Mouse (Mus musculus) MEL (cell line): ENCODE measurements around the gene Mpzl3. TPM values are rescaled to one million over a fixed set of nuclear protein-coding genes. Genes with fewer than 3 reads are reported as not detected.

Experiments used
- DNase-seq: peaks from one replicate; pipeline ENCODE4 v3.0.0; 2011; ENCODE audit warnings: low read depth, low spot score
- H3K27ac ChIP-seq: 2 replicates; pipeline ENCODE4 v1.5.1; 2012; ENCODE audit warnings: low read depth, mild to moderate bottlenecking, control low read depth, low read length, moderate library complexity; ENCODE audit not compliant: control insufficient read depth
- H3K27me3 ChIP-seq, 2 experiments: fragments of 150-350 bp in 1 of 2; sonication (generic) in 1 of 2; 2 replicates each; pipeline ENCODE4 v1.6.1; 2012; ENCODE audit warnings: low read length in 2 of 2, mild to moderate bottlenecking in 2 of 2, improper control_type of control experiment in 1 of 2, moderate library complexity in 1 of 2; ENCODE audit not compliant: insufficient read depth in 2 of 2, control insufficient read depth in 1 of 2
- H3K36me3 ChIP-seq, 2 experiments: 2 replicates each; pipeline ENCODE4 v1.6.1; 2012 to 2014; ENCODE audit warnings: low read length in 2 of 2, improper control_type of control experiment in 1 of 2, inconsistent platforms in 1 of 2, mild to moderate bottlenecking in 1 of 2; ENCODE audit not compliant: insufficient read depth in 2 of 2, control insufficient read depth in 1 of 2
- H3K4me1 ChIP-seq, 2 experiments: fragments of 150-350 bp in 1 of 2; sonication (generic) in 1 of 2; 2 replicates each; pipeline ENCODE4 v1.6.1; 2012; ENCODE audit warnings: low read length in 2 of 2, improper control_type of control experiment in 1 of 2, mild to moderate bottlenecking in 1 of 2; ENCODE audit not compliant: insufficient read depth in 2 of 2, control insufficient read depth in 1 of 2
- H3K4me3 ChIP-seq, 2 experiments: fragments of 150-350 bp in 1 of 2; sonication (generic) in 1 of 2; 2 replicates each; pipeline ENCODE4 v1.5.1; 2012; ENCODE audit warnings: low read depth in 2 of 2, low read length in 2 of 2, mild to moderate bottlenecking in 2 of 2, moderate library complexity in 2 of 2, control low read depth in 1 of 2, improper control_type of control experiment in 1 of 2; ENCODE audit not compliant: control insufficient read depth in 1 of 2, insufficient read depth in 1 of 2
- H3K79me2 ChIP-seq: 2 replicates; pipeline ENCODE4 v1.6.1; 2012; ENCODE audit warnings: mild to moderate bottlenecking, low read length, moderate library complexity; ENCODE audit not compliant: control insufficient read depth, poor library complexity, insufficient read depth
- H3K9ac ChIP-seq: 2 replicates; pipeline ENCODE4 v1.6.1; 2012; ENCODE audit warnings: low read depth, mild to moderate bottlenecking, control low read depth, low read length, moderate library complexity; ENCODE audit not compliant: control insufficient read depth, poor library complexity, severe bottlenecking
- H3K9me3 ChIP-seq: fragments of 150-350 bp; sonication (generic); replicated peaks from 2 replicates; pipeline ENCODE4 v1.6.1; 2012; ENCODE audit warnings: mild to moderate bottlenecking, low read length, improper control_type of control experiment, moderate library complexity; ENCODE audit not compliant: insufficient read depth
- BHLHE40 ChIP-seq: IDR thresholded peaks from 2 replicates; pipeline ENCODE4 v1.6.1; 2012; ENCODE audit warnings: low read depth, mild to moderate bottlenecking, inconsistent platforms, low read length, improper control_type of control experiment, borderline replicate concordance
- CHD1 ChIP-seq: IDR thresholded peaks from 2 replicates; pipeline ENCODE4 v1.6.1; 2012; ENCODE audit warnings: low read depth, mild to moderate bottlenecking, inconsistent platforms, low read length, improper control_type of control experiment
- CHD2 ChIP-seq: IDR thresholded peaks from 2 replicates; pipeline ENCODE4 v1.6.1; 2011; ENCODE audit warnings: low read length, improper control_type of control experiment
- CTCF ChIP-seq, 3 experiments: IDR thresholded peaks in 2 of 3; conservative IDR thresholded peaks in 1 of 3; 2 replicates each; pipeline ENCODE4 v1.5.1; 2011 to 2012; ENCODE audit warnings: low read length in 3 of 3, low read depth in 2 of 3, mild to moderate bottlenecking in 2 of 3, improper control_type of control experiment in 1 of 3, inconsistent platforms in 1 of 3, mixed read lengths in 1 of 3, moderate library complexity in 1 of 3; ENCODE audit not compliant: control insufficient read depth in 1 of 3, insufficient read depth in 1 of 3, poor library complexity in 1 of 3, severe bottlenecking in 1 of 3
- E2F4 ChIP-seq: IDR thresholded peaks from 2 replicates; pipeline ENCODE4 v1.6.1; 2011; ENCODE audit warnings: low read depth, low read length, improper control_type of control experiment, borderline replicate concordance
- ELF1 ChIP-seq: IDR thresholded peaks from 2 replicates; pipeline ENCODE4 v1.6.1; 2014; ENCODE audit warnings: low read depth, mild to moderate bottlenecking, inconsistent platforms, low read length, improper control_type of control experiment, moderate library complexity
- EP300 ChIP-seq, 2 experiments: IDR thresholded peaks; 2 replicates each; pipeline ENCODE4 v1.6.1; 2011; ENCODE audit warnings: improper control_type of control experiment in 2 of 2, low read length in 2 of 2, low read depth in 1 of 2, mild to moderate bottlenecking in 1 of 2
- ETS1 ChIP-seq: IDR thresholded peaks from 2 replicates; pipeline ENCODE4 v1.6.1; 2012; ENCODE audit warnings: low read depth, mild to moderate bottlenecking, inconsistent platforms, low read length, improper control_type of control experiment, moderate library complexity
- GABPA ChIP-seq: IDR thresholded peaks from 2 replicates; pipeline ENCODE4 v1.6.1; 2012; ENCODE audit warnings: low read depth, mild to moderate bottlenecking, inconsistent platforms, low read length, improper control_type of control experiment, moderate library complexity
- GATA1 ChIP-seq: IDR thresholded peaks from 2 replicates; pipeline ENCODE4 v1.6.1; 2011; ENCODE audit warnings: low read depth, low read length, improper control_type of control experiment
- JUND ChIP-seq: IDR thresholded peaks from 2 replicates; pipeline ENCODE4 v1.6.1; 2011; ENCODE audit warnings: low read depth, mild to moderate bottlenecking, improper control_type of control experiment, low read length
- KAT2A ChIP-seq: conservative IDR thresholded peaks from 2 replicates; pipeline ENCODE4 v1.6.1; 2012; ENCODE audit warnings: low read depth, low read length, improper control_type of control experiment, inconsistent platforms
- MAFK ChIP-seq: IDR thresholded peaks from 2 replicates; pipeline ENCODE4 v1.6.1; 2011; ENCODE audit warnings: low read depth, mild to moderate bottlenecking, low read length, improper control_type of control experiment, borderline replicate concordance
- MAX ChIP-seq: IDR thresholded peaks from 2 replicates; pipeline ENCODE4 v1.6.1; 2011; ENCODE audit warnings: low read length, improper control_type of control experiment
- MAZ ChIP-seq: IDR thresholded peaks from 2 replicates; pipeline ENCODE4 v1.6.1; 2012; ENCODE audit warnings: low read depth, mild to moderate bottlenecking, inconsistent platforms, low read length, improper control_type of control experiment
- MEF2A ChIP-seq: IDR thresholded peaks from 2 replicates; pipeline ENCODE4 v1.6.1; 2014; ENCODE audit warnings: low read depth, mild to moderate bottlenecking, inconsistent platforms, low read length, improper control_type of control experiment; ENCODE audit not compliant: poor library complexity, insufficient replicate concordance, severe bottlenecking; ENCODE audit errors: extremely low read depth
- MXI1 ChIP-seq: IDR thresholded peaks from 2 replicates; pipeline ENCODE4 v1.6.1; 2011; ENCODE audit warnings: mild to moderate bottlenecking, low read depth, low read length, improper control_type of control experiment
- MYB ChIP-seq: IDR thresholded peaks from 2 replicates; pipeline ENCODE4 v1.6.1; 2011; ENCODE audit warnings: mild to moderate bottlenecking, low read depth, low read length, improper control_type of control experiment
- MYC ChIP-seq: IDR thresholded peaks from 2 replicates; pipeline ENCODE4 v1.6.1; 2011; ENCODE audit warnings: low read depth, mild to moderate bottlenecking, low read length, improper control_type of control experiment, moderate library complexity
- NELFE ChIP-seq: IDR thresholded peaks from 2 replicates; pipeline ENCODE4 v1.6.1; 2011; ENCODE audit warnings: low read depth, low read length, improper control_type of control experiment
- NRF1 ChIP-seq: IDR thresholded peaks from 2 replicates; pipeline ENCODE4 v1.6.1; 2014; ENCODE audit warnings: low read depth, mild to moderate bottlenecking, inconsistent platforms, low read length, improper control_type of control experiment, moderate library complexity; ENCODE audit not compliant: poor library complexity, insufficient read depth, severe bottlenecking
- POLR2AphosphoS2 ChIP-seq: IDR thresholded peaks from 2 replicates; pipeline ENCODE4 v1.6.1; 2011; ENCODE audit warnings: low read length, improper control_type of control experiment
- POLR2AphosphoS5 ChIP-seq: IDR thresholded peaks from 2 replicates; pipeline ENCODE4 v1.6.1; 2012; ENCODE audit warnings: low read depth, borderline replicate concordance, mild to moderate bottlenecking, inconsistent platforms, low read length, moderate library complexity, mixed read lengths
- RAD21 ChIP-seq: IDR thresholded peaks from 2 replicates; pipeline ENCODE4 v1.6.1; 2011; ENCODE audit warnings: mild to moderate bottlenecking, low read depth, low read length, improper control_type of control experiment
- RCOR1 ChIP-seq: IDR thresholded peaks from 2 replicates; pipeline ENCODE4 v1.6.1; 2012; ENCODE audit warnings: low read depth, mild to moderate bottlenecking, inconsistent platforms, low read length, improper control_type of control experiment
- SIN3A ChIP-seq: IDR thresholded peaks from 2 replicates; pipeline ENCODE4 v1.6.1; 2012; ENCODE audit warnings: low read length, improper control_type of control experiment, inconsistent platforms
- SMC3 ChIP-seq: IDR thresholded peaks from 2 replicates; pipeline ENCODE4 v1.6.1; 2011; ENCODE audit warnings: low read depth, low read length, improper control_type of control experiment
- TAL1 ChIP-seq: IDR thresholded peaks from 2 replicates; pipeline ENCODE4 v1.6.1; 2012; ENCODE audit warnings: mild to moderate bottlenecking, inconsistent platforms, low read length, moderate library complexity, mixed read lengths
- TBP ChIP-seq: IDR thresholded peaks from 2 replicates; pipeline ENCODE4 v1.8.0; 2011; ENCODE audit warnings: low read depth, low read length, improper control_type of control experiment
- TCF12 ChIP-seq: IDR thresholded peaks from 2 replicates; pipeline ENCODE4 v1.6.1; 2014; ENCODE audit warnings: low read depth, mild to moderate bottlenecking, inconsistent platforms, low read length, improper control_type of control experiment, moderate library complexity
- UBTF ChIP-seq: IDR thresholded peaks from 2 replicates; pipeline ENCODE4 v1.6.1; 2012; ENCODE audit warnings: low read depth, mild to moderate bottlenecking, inconsistent platforms, low read length, improper control_type of control experiment, moderate library complexity, borderline replicate concordance; ENCODE audit not compliant: insufficient read depth
- USF1 ChIP-seq: IDR thresholded peaks from 2 replicates; pipeline ENCODE4 v1.6.1; 2014; ENCODE audit warnings: low read depth, mild to moderate bottlenecking, inconsistent platforms, low read length, improper control_type of control experiment, moderate library complexity
- ZC3H11A ChIP-seq: IDR thresholded peaks from 2 replicates; pipeline ENCODE4 v1.6.1; 2012; ENCODE audit warnings: low read depth, mild to moderate bottlenecking, inconsistent platforms, low read length, improper control_type of control experiment
- ZKSCAN1 ChIP-seq: IDR thresholded peaks from 2 replicates; pipeline ENCODE4 v1.6.1; 2012; ENCODE audit warnings: low read depth, mild to moderate bottlenecking, inconsistent platforms, low read length, improper control_type of control experiment, moderate library complexity
- ZMIZ1 ChIP-seq: IDR thresholded peaks from 2 replicates; pipeline ENCODE4 v1.6.1; 2012; ENCODE audit warnings: low read depth, mild to moderate bottlenecking, inconsistent platforms, low read length, improper control_type of control experiment, moderate library complexity
- ZNF384 ChIP-seq: IDR thresholded peaks from 2 replicates; pipeline ENCODE4 v1.6.1; 2012; ENCODE audit warnings: low read depth, mild to moderate bottlenecking, inconsistent platforms, low read length, improper control_type of control experiment
- polyA plus RNA-seq, 2 experiments: library from polyadenylated mRNA; stranded (reverse) in 1 of 2; unstranded in 1 of 2; fragments of >175 nt in 1 of 2; fragments of >200 nt in 1 of 2; gene quantifications; 2 replicates each; pipeline versions ENCODE4 v1.2.1 to v1.2.4; 2012; ENCODE audit warnings: low replicate concordance in 2 of 2, low read depth in 1 of 2; ENCODE audit not compliant: insufficient read length in 2 of 2, insufficient read depth in 1 of 2, missing spikeins in 1 of 2
- total RNA-seq: library from RNA; depleted of rRNA; stranded (reverse); fragments of 300-350 nt; gene quantifications from 2 replicates; pipeline ENCODE4 v1.2.3, GENCODE M21; 2012

The Mpzl3 gene
- total and polyA plus RNA-seq, 3 experiments: not detected

DNA sequence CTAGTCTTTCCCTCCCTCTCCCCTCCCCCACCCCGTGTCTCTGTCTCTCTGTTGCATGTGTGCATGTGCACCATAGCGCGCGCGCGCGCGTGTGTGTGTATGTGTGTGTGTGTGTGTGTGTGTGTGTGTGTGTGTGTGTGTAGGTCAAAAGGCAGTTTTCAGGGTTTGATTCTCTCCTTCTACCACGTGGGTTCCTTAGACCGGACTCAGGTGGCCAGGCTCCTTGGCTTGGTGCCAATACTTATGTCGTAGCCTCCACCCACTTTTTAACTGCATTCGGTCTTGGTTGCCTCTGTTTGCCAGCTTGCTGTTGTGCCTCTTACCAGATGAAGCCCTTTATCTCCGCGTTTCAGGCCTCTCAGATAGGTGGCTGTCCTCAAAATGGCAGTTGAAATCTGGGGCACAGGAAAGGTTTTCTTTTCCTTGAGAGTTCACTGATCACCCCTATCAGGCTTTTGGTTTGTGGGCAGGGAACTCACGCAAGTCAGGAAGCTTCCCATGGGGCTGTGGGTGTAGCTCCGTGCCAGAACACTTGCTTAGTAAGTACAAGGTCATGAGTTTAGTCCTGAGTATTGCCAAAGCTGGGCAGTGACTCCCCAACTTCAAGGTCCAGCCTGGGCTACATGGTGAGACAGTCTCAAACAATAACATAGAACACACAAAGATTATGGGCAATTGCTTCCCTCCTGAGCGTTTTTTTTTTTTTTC is 13.7 kb upstream of the Mpzl3 start:
- Histone ChIP-seq H3K27ac (peak overlapping the region; percentile 72), H3K4me1 (peaks cover 2 to 23% of the 10 kb centered on the region in 2 experiments), H3K9ac (peak overlapping the region; percentile 64), H3K4me3 (peak overlapping the region; percentile 40 to 53; a peak in 3 of 4 replicates), H3K79me2 (no peaks in the 10 kb centered on the region), H3K27me3 (peaks cover 5 to 7% of the 10 kb centered on the region in 2 experiments; a peak in 3 of 4 replicates), H3K9me3 (no peaks in the 10 kb centered on the region), H3K36me3 (peaks cover 0 to 18% of the 10 kb centered on the region in 2 experiments; a peak in 2 of 4 replicates)
- DNase-seq: peak; percentile 93
- no peak for TF ChIP-seq CTCF (IDR thresholded peaks at IDR 0.05 in 2 of 3, conservative IDR thresholded peaks at IDR 0.05 in 1 of 3; ENCODE audit: control insufficient read depth in 1 of 3, insufficient read depth in 1 of 3, low read depth in 2 of 3, low read length in 3 of 3, poor library complexity in 1 of 3, severe bottlenecking in 1 of 3)
- TF ChIP-seq EP300 (IDR thresholded peaks at IDR 0.05; ENCODE audit: low read depth in 1 of 2, low read length in 2 of 2): peak; percentile 97 to 99
- no peak; the same call in 1 of the 2 replicates for TF ChIP-seq CHD2
- peak; percentile 91 for TF ChIP-seq TAL1
- no peak for TF ChIP-seq JUND
- no peak for TF ChIP-seq E2F4
- no peak for TF ChIP-seq NELFE
- TF ChIP-seq TCF12: peak; percentile 99
- TF ChIP-seq TBP: no peak
- no peak for TF ChIP-seq ZC3H11A
- no peak for TF ChIP-seq ZKSCAN1
- no peak for TF ChIP-seq GABPA
- no peak for TF ChIP-seq MEF2A
- no peak for TF ChIP-seq SMC3
- peak; percentile 93 for TF ChIP-seq GATA1
- TF ChIP-seq RCOR1: peak; percentile 100
- no peak for TF ChIP-seq UBTF
- peak; percentile 80; the same call in 1 of the 2 replicates for TF ChIP-seq MXI1
- TF ChIP-seq POLR2AphosphoS2: no peak
- TF ChIP-seq MAFK: peak; percentile 83; the same call in 1 of the 2 replicates
- TF ChIP-seq BHLHE40: peak; percentile 84
- no peak for TF ChIP-seq KAT2A
- peak; percentile 69; the same call in 1 of the 2 replicates for TF ChIP-seq MYC
- peak; percentile 76 for TF ChIP-seq SIN3A
- TF ChIP-seq ZNF384: 0 out of 2 replicates have a peak, but pooled peaks have one; percentile 4
- no peak; the same call in 1 of the 2 replicates for TF ChIP-seq MAZ
- TF ChIP-seq ZMIZ1: no peak
- no peak for TF ChIP-seq CHD1
- TF ChIP-seq POLR2AphosphoS5: no peak
- TF ChIP-seq MAX: peak; percentile 76
- TF ChIP-seq ETS1: peak; percentile 98
- no peak for TF ChIP-seq RAD21
- peak; percentile 66; the same call in 1 of the 2 replicates for TF ChIP-seq USF1
- TF ChIP-seq NRF1: peak; percentile 33; the same call in 1 of the 2 replicates
- TF ChIP-seq ELF1: no peak; the same call in 1 of the 2 replicates
- peak; percentile 98 for TF ChIP-seq MYB
